Mouse (Mus musculus) forebrain, embryonic 16.5 days (tissue): ENCODE data around the gene Arhgap45. TPM values are rescaled to one million over a fixed set of nuclear protein-coding genes. Genes with fewer than 3 reads are reported as not detected.

Experiments
- ATAC-seq: fragments of 200-750 bp; cut with Nextera tagmentation; 2 replicates; pipeline ENCODE4 v1.8.0; 2017; ENCODE audit warnings: mild to moderate bottlenecking, moderate library complexity
- H3K27ac ChIP-seq: fragments of 300-500 bp; sonication (generic); 2 replicates; pipeline ENCODE4 v1.5.1; 2014; ENCODE audit warnings: low read length, control low read depth
- H3K27me3 ChIP-seq: fragments of 300-500 bp; sonication (generic); replicated peaks from 2 replicates; pipeline ENCODE4 v1.6.1; 2014; ENCODE audit warnings: low read length; ENCODE audit not compliant: control insufficient read depth, insufficient read depth
- H3K36me3 ChIP-seq: fragments of 300-500 bp; sonication (generic); 2 replicates; pipeline ENCODE4 v1.6.1; 2014; ENCODE audit not compliant: control insufficient read depth, insufficient read depth
- H3K4me1 ChIP-seq: fragments of 300-500 bp; sonication (generic); replicated peaks from 2 replicates; pipeline ENCODE4 v1.6.1; 2014; ENCODE audit warnings: low read length; ENCODE audit not compliant: control insufficient read depth, insufficient read depth
- H3K4me2 ChIP-seq: fragments of 300-500 bp; sonication (generic); 2 replicates; pipeline ENCODE4 v1.6.1; 2014; ENCODE audit warnings: mild to moderate bottlenecking, low read length, control low read depth
- H3K4me3 ChIP-seq: fragments of 300-500 bp; sonication (generic); replicated peaks from 2 replicates; pipeline ENCODE4 v1.5.1; 2014; ENCODE audit warnings: mild to moderate bottlenecking, low read length, control low read depth
- H3K9ac ChIP-seq: fragments of 300-500 bp; sonication (generic); replicated peaks from 2 replicates; pipeline ENCODE4 v1.6.1; 2014; ENCODE audit warnings: low read depth, low read length, control low read depth
- H3K9me3 ChIP-seq: fragments of 300-500 bp; sonication (generic); 2 replicates; pipeline ENCODE4 v1.6.1; 2016; ENCODE audit warnings: low read length; ENCODE audit not compliant: control insufficient read depth
- WGBS: fragments of 180-500 bp; shearing (Covaris S2); extraction: QIAGEN DNeasy Blood & Tissue Kit; methylation state at CpG from one replicate; pipeline ENCODE4 v1.1.7; 2014; 5-methylcytosine and 5-hydroxymethylcytosine counted together
- polyA plus RNA-seq: library from polyadenylated mRNA; unstranded; fragments of >200 nt; fragmentation: Nextera tagmentation; extraction: Ambion mirVana; gene quantifications from 2 replicates; pipeline ENCODE4 v1.2.1, GENCODE M21; 2015

The Arhgap45 gene
- polyA plus RNA-seq, 1 experiment from 2014 or later, result 1.2 TPM

DNA sequence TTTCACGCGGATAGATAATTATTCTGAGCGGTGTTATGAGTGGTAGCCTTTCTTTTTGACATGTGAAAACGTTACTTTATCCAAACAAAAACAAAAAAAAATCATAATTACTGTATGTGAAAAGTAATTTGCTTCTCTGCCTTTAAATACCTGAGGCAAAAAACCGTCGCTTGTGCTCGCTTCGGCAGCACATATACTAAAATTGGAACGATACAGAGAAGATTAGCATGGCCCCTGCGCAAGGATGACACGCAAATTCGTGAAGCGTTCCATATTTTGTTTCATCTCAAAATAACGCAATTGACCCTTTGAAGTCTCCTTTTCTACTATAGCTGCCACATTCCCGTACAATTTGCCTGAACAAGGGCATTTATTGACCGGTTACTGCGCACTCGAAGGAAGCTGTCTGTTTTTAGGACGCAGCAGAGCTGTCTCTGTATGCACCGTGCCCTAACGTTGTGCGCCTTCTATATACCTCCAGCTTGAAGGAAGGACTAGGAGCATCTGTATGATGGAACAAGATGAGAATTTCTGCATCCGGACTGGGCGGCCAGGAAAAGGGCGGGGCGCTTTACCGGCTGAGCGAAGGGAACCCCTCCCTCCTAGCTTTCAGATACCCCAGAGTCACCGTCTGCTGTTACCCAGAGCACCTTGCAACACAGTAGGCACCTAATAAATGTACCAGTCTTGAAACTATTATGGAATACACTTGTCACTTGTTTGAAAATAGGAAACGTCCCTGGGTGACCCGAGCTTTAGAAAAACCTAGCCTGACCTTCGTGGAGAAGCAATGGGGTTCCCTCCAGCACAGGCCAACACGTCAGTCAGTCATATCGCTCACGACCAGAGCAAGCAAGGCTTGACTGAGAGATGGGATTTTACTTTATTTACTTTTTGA is 30.9 kb upstream of the Arhgap45 start:
- H3K4me3 ChIP-seq, result peak overlapping the region; percentile 83
- peak overlapping the region; percentile 89 for H3K9ac ChIP-seq
- no peaks in the 10 kb centered on the region for H3K36me3 ChIP-seq
- H3K27ac ChIP-seq, result peak overlapping the region; percentile 96
- H3K9me3 ChIP-seq, result no peaks in the 10 kb centered on the region
- ATAC-seq, result peak; percentile 24; the same call in 1 of the 2 replicates
- peaks cover 34% of the 10 kb centered on the region for H3K27me3 ChIP-seq
- WGBS, result 4% methylated on average over 35 of the region's 35 CpGs
- H3K4me1 ChIP-seq, result peaks cover 40% of the 10 kb centered on the region
- H3K4me2 ChIP-seq, result peak overlapping the region; percentile 99

GRCm38 (mm10) chr10:79986232-79986878 is 30.1 kb upstream of the Arhgap45 start:
- Histone ChIP-seq H3K4me3 (peak overlapping the region; percentile 83), H3K9ac (peak overlapping the region; percentile 89; the same call in 1 of the 2 replicates), H3K27ac (peak overlapping the region; percentile 96; the same call in 1 of the 2 replicates), H3K9me3 (peaks cover 5% of the 10 kb centered on the region; the same call in 1 of the 2 replicates), H3K36me3 (no peaks in the 10 kb centered on the region), H3K27me3 (peaks cover 38% of the 10 kb centered on the region), H3K4me2 (peak overlapping the region; percentile 99), H3K4me1 (peaks cover 37% of the 10 kb centered on the region)
- 48% methylated on average over 6 of the region's 6 CpGs for WGBS
- no peak for ATAC-seq

- Histone ChIP-seq H3K4me2 (no peak overlapping the region), H3K9me3 (peaks cover 5% of the 10 kb centered on the region; the same call in 1 of the 2 replicates), H3K4me3 (no peak overlapping the region), H3K27ac (no peak overlapping the region), H3K27me3 (peaks cover 38% of the 10 kb centered on the region), H3K4me1 (peaks cover 32% of the 10 kb centered on the region), H3K36me3 (no peaks in the 10 kb centered on the region), H3K9ac (no peak overlapping the region)
- ATAC-seq, result no peak
- 1% methylated on average over 11 of the region's 11 CpGs for WGBS
These were observed 29.5 kb upstream of the Arhgap45 start for GRCm38 (mm10) chr10:79986963-79987362.

- no peaks in the 10 kb centered on the region for H3K36me3 ChIP-seq
- H3K4me1 ChIP-seq, result peaks cover 25% of the 10 kb centered on the region
- peaks cover 38% of the 10 kb centered on the region for H3K27me3 ChIP-seq
- H3K4me3 ChIP-seq, result peak overlapping the region; percentile 48
- 13% methylated on average over 27 of the region's 27 CpGs for WGBS
- peaks cover 5% of the 10 kb centered on the region; the same call in 1 of the 2 replicates for H3K9me3 ChIP-seq
- H3K4me2 ChIP-seq, result peak overlapping the region; percentile 61
- ATAC-seq, result no peak
- H3K27ac ChIP-seq, result no peak overlapping the region
- H3K9ac ChIP-seq, result peak overlapping the region; percentile 47
These were observed 28.5 kb upstream of the Arhgap45 start for GRCm38 (mm10) chr10:79987771-79988505.

DNA sequence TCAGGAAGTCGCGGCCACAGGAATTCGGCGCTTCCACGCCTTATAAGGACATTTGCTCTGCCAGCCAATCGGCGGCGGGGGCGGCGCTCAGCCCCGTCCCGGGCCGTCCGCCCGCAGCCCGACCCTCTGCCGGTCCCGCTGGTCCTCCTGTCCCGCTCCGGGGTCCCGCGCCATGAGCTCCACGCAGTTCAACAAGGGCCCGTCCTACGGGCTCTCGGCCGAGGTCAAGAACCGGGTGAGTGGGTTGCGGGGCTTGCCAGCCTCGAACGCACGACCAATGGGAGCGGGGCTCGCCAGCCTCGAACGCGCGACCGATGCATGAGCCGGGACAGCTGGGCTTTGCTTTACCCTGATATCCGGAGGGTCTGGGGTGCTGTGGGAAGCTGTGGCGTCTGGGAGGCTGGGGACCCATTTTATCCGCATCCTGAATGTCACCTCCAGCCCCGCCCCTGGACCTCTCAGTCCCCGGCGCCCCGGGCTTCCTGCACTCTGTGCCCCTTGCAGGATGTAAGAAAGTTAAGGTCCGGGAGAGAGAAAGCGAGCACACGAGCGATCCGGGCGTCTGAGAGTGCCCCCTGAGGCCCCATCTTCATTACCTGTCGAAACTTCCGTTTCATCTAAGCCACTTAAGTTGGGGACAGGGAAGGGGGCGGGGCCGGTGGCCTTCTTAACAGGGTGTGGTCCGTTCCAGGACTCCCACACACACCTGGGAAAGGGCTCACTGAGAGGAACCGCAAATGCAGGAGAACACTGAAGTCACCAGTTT is 27.8 kb upstream of the Arhgap45 start, which contains the start of gene Cnn2:
TSS of gene Cnn2 (plus strand) at position 79 of the 766 bp plus-strand sequence.
- Histone ChIP-seq H3K27ac (no peak within 1 kb of the TSS), H3K9ac (peak within 1 kb of the TSS; percentile 47), H3K4me2 (peak within 1 kb of the TSS; percentile 61), H3K27me3 (peaks cover 38% of the 10 kb centered on the region), H3K36me3 (no peaks in the 10 kb centered on the region), H3K4me3 (peak within 1 kb of the TSS; percentile 48), H3K9me3 (peaks cover 5% of the 10 kb centered on the region; the same call in 1 of the 2 replicates), H3K4me1 (peaks cover 17% of the 10 kb centered on the region)
- ATAC-seq, result no peak
- WGBS, result 1% methylated on average over 59 of the region's 59 CpGs

- Histone ChIP-seq H3K4me2 (no peak overlapping the region), H3K27ac (no peak overlapping the region), H3K27me3 (peaks cover 38% of the 10 kb centered on the region), H3K9me3 (peaks cover 5% of the 10 kb centered on the region; the same call in 1 of the 2 replicates), H3K4me1 (peaks cover 18% of the 10 kb centered on the region), H3K9ac (no peak overlapping the region), H3K4me3 (no peak overlapping the region; the same call in 1 of the 2 replicates), H3K36me3 (no peaks in the 10 kb centered on the region)
- no peak for ATAC-seq
- 44% methylated on average over 8 of the region's 8 CpGs for WGBS
These were observed 27.1 kb upstream of the Arhgap45 start for GRCm38 (mm10) chr10:79989272-79989786.

GRCm38 (mm10) chr10:79989870-79990269 is 26.6 kb upstream of the Arhgap45 start:
- 0 out of 2 replicates have a peak overlapping the region, but pooled peaks have one; percentile 5 for H3K4me2 ChIP-seq
- H3K36me3 ChIP-seq, result no peaks in the 10 kb centered on the region
- H3K9ac ChIP-seq, result no peak overlapping the region
- H3K4me1 ChIP-seq, result peaks cover 19% of the 10 kb centered on the region
- ATAC-seq, result no peak
- no peak overlapping the region for H3K27ac ChIP-seq
- no peak overlapping the region for H3K4me3 ChIP-seq
- H3K27me3 ChIP-seq, result peaks cover 38% of the 10 kb centered on the region
- H3K9me3 ChIP-seq, result peaks cover 5% of the 10 kb centered on the region; the same call in 1 of the 2 replicates
- 12% methylated on average over 15 of the region's 15 CpGs for WGBS

DNA sequence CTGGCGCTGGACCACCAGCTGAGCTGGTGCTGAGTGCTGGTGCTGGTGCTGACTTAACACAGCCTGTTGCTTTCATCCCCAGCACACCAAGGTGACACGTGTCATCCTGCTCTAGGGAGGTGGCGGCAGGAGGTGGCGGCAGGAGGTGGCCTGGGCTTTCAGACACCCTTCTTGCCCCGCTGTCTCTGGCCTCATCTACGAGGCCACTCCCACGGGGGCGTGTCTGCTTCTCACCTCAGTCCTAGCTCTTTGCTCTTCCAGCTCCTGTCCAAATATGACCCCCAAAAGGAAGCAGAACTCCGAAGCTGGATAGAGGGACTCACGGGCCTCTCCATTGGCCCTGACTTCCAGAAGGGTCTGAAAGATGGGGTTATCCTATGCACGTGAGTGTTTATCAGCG is 25.4 kb upstream of the Arhgap45 start:
- H3K9ac ChIP-seq, result no peak overlapping the region
- H3K36me3 ChIP-seq, result no peaks in the 10 kb centered on the region
- H3K4me3 ChIP-seq, result no peak overlapping the region
- H3K9me3 ChIP-seq, result peaks cover 5% of the 10 kb centered on the region; the same call in 1 of the 2 replicates
- H3K27ac ChIP-seq, result no peak overlapping the region
- 57% methylated on average over 12 of the region's 12 CpGs for WGBS
- H3K27me3 ChIP-seq, result peaks cover 38% of the 10 kb centered on the region
- ATAC-seq, result no peak
- H3K4me2 ChIP-seq, result no peak overlapping the region
- peaks cover 15% of the 10 kb centered on the region for H3K4me1 ChIP-seq
